Mouse (Mus musculus) midbrain, embryonic 13.5 days (tissue): ENCODE data around the gene Armcx1. TPM values are rescaled to one million over a fixed set of nuclear protein-coding genes. Genes with fewer than 3 reads are reported as not detected.

Experiments used
- microRNA-seq: library from miRNA; unstranded; fragments of <30 nt; microRNA quantifications from one replicate; pipeline ENCODE4, GENCODE M21; 2016
- polyA plus RNA-seq: library from polyadenylated mRNA; unstranded; fragments of >200 nt; fragmentation: Nextera tagmentation; extraction: Ambion mirVana; gene quantifications from 2 replicates; pipeline ENCODE4 v1.2.1, GENCODE M21; 2015

Gene Armcx1
- polyA plus RNA-seq, 1 experiment from 2014 or later, result 80.5 TPM

Small RNA genes lying within 50 kb of the gene (microRNA-seq; reads per million reads assigned to microRNA genes)
- gene Mir7093, result not detected

Other genes starting within 250 kb of the Armcx1 start
- not detected in 2 replicates for gene Taf7l, start 241.5 kb upstream of the Armcx1 start, polyA plus RNA-seq
- 40.0 and 40.5 TPM in 2 replicates for gene Timm8a1, start 176.1 kb upstream of the Armcx1 start, polyA plus RNA-seq
- 0.58 and 0.82 TPM in 2 replicates for gene Btk, start 134.4 kb upstream of the Armcx1 start, polyA plus RNA-seq
- gene Rpl36a, start 132.3 kb upstream of the Armcx1 start, polyA plus RNA-seq, result 211 and 233 TPM in 2 replicates
- 4.1 and 4.7 TPM in 2 replicates for gene Gla, start 116.8 kb upstream of the Armcx1 start, polyA plus RNA-seq
- gene Hnrnph2, start 116.8 kb upstream of the Armcx1 start, polyA plus RNA-seq, result 184 and 186 TPM in 2 replicates
- 8.7 and 9.6 TPM in 2 replicates for gene Armcx4, start 31.4 kb upstream of the Armcx1 start, polyA plus RNA-seq
- gene Armcx6, start 33.5 kb downstream of the Armcx1 start, polyA plus RNA-seq, result 40.2 and 42.3 TPM in 2 replicates
- gene Armcx3, start 38.6 kb downstream of the Armcx1 start, polyA plus RNA-seq, result 59.5 and 59.9 TPM in 2 replicates
- 99.5 and 100.0 TPM in 2 replicates for gene Armcx2, start 91.3 kb downstream of the Armcx1 start, polyA plus RNA-seq
- 0.15 and 0.39 TPM in 2 replicates for gene Nxf2, start 246.8 kb downstream of the Armcx1 start, polyA plus RNA-seq